Mouse (Mus musculus) E14TG2a.4 (cell line): ENCODE results near the gene Hook2.

Experiments
- CTCF ChIP-seq: conservative IDR thresholded peaks from 2 replicates; pipeline ENCODE4 v1.5.1; 2014; ENCODE audit warnings: low read length
- NANOG ChIP-seq: IDR thresholded peaks from 2 replicates; pipeline ENCODE4 v1.6.1; 2014; ENCODE audit warnings: borderline replicate concordance, low read length, mixed read lengths
- POU5F1 ChIP-seq: IDR thresholded peaks from 2 replicates; pipeline ENCODE4 v1.6.1; 2014; ENCODE audit warnings: low read length, borderline replicate concordance

DNA sequence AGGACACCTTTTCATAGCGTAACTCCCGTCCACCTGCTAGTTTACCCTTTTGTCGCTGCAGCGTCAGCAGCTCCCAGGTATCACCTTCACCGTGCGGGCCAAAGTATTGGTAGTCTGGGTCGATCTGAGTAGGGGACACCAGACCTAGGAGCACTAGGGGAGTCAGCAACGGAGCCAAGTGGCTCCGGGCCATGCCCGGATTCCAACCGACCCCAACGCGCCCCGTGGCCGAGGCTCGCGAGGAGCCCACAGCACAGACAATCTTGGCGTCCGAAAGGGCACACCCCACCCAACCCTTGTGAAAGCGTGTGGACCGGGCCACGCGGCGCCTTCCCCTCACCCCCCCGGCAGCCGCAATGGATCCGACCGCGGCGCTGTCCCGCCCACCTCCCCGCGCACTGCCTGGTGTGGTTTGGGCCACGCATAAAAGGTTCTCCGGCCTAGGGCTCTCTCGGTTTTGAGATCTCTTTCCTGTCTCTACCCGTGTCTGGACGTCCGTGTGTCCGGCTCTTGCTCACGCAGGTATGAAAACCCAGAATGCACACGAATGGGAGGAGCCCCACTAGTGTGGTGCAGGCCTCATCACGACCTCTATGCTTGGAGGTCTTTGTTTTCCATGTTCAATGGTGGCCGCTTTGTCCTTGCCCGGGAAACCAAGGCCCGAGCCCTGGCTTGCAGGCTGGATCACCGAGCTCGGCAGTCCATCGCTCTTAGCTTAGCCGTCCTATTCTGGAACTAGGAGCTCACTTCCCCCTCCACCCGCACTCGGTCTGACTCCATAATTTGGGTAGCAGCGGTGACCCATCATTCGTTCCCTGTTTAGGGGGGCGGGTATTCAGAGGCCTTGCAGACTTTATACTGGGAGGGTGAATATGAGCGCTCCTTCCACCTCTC lies 20.9 kb upstream of the Hook2 start, which contains the start of the genes Gm49661, Prdx2 and Rnaseh2a:
- TF ChIP-seq CTCF (no peak), NANOG (no peak), POU5F1 (no peak)
